Comparison of ENCODE assay signal across 11 mouse cellular contexts in genomic region chr6:62573611-62574010, GRCm38 (mm10).
"Had no signal": no experiment of that assay in that cellular context is flagged by ENCODE, and none has a peak within 500 bp of the region (broad histone marks: within the 10 kb centered on the region; RNA-seq: fewer than 3 reads in every experiment).

No protein-coding gene starts in this region.

- H3K4me2 ChIP-seq: limb, embryonic 12.5 days; liver, embryonic 13.5 days; midbrain, embryonic 13.5 days; stomach, embryonic 15.5 days had no signal

- H3K36me3 ChIP-seq: limb, embryonic 12.5 days; liver, embryonic 13.5 days; midbrain, embryonic 13.5 days; stomach, embryonic 15.5 days had no signal

- DNase-seq: kidney, adult 8-10 months; kidney, postnatal 25 days; liver; liver, embryonic 13.5 days; liver, postnatal 0 days; thymus, postnatal 36 days had no signal

- H3K4me1 ChIP-seq: limb, embryonic 12.5 days; liver, embryonic 13.5 days; midbrain, embryonic 13.5 days; stomach, embryonic 15.5 days had no signal

- H3K9me3 ChIP-seq: limb, embryonic 12.5 days; liver, embryonic 13.5 days; midbrain, embryonic 13.5 days; stomach, embryonic 15.5 days had no signal

- H3K27ac ChIP-seq: limb, embryonic 12.5 days; liver, embryonic 13.5 days; midbrain, embryonic 13.5 days; stomach, embryonic 15.5 days had no signal

- H3K27me3 ChIP-seq: limb, embryonic 12.5 days; liver, embryonic 13.5 days; midbrain, embryonic 13.5 days; stomach, embryonic 15.5 days had no signal

- H3K9ac ChIP-seq: limb, embryonic 12.5 days; liver, embryonic 13.5 days; liver, postnatal 0 days; midbrain, embryonic 13.5 days; stomach, embryonic 15.5 days had no signal

- H3K4me3 ChIP-seq: limb, embryonic 12.5 days; liver, embryonic 13.5 days; midbrain, embryonic 13.5 days; stomach, embryonic 15.5 days had no signal

- ATAC-seq: inflammation-experienced regulatory T-cells, adult 6 months; intestine, postnatal 0 days; liver, postnatal 0 days; midbrain, embryonic 13.5 days had no signal
